Mouse (Mus musculus): ENCODE data around the gene Immp2l.

- TF ChIP-seq GATA1 (IDR thresholded peaks at IDR 0.05; ENCODE audit: borderline replicate concordance, low read length), result no peak
- no peak for TF ChIP-seq FLI1 (IDR thresholded peaks at IDR 0.05; ENCODE audit: low read length)
Observed at GRCm38 (mm10) chr12:41518897-41519296, 495.0 kb downstream of the Immp2l start.
